Mouse (Mus musculus) erythroblast, embryonic 14.5 days (primary cell): ENCODE results near the gene Ctnna3.

Experiments used
- GATA1 ChIP-seq: IDR thresholded peaks from 2 replicates; pipeline ENCODE4 v1.6.1; 2012; ENCODE audit warnings: low read length, inconsistent platforms, mixed read lengths
- TAL1 ChIP-seq: IDR thresholded peaks from 3 replicates; pipeline ENCODE4 v1.6.1; 2012; ENCODE audit warnings: low read length, inconsistent platforms, mixed read lengths

DNA sequence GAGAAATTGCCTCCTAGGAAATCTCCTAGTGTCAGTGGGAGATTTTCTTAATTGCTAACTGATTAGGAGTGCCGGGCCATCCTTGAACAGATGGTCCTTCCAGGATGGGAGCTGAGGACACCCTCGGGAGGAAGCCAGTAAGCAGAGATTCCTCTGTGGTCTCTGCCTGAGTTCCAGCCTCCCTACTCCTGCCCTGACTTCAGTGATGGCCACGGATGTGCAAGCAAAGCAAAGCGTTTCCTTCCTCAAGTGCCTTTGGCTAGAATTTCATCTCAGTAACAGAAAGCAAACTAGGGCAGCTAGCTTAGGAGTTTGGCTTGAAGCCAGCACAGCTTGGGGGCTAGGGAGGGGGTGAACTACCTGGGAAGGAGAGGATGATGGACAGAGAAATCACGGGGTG, 12.8 kb upstream of the Ctnna3 start:
- TF ChIP-seq TAL1 (no peak), GATA1 (no peak)
